Mouse (Mus musculus) right cerebral cortex, postnatal 4 days (tissue): ENCODE measurements around the gene Orc1.

Source experiments
- DNase-seq: peaks from one replicate; pipeline ENCODE4 v3.0.0-alpha.2; 2022

The Orc1 gene

GRCm38 (mm10) chr4:108578840-108579742 is at the start of gene Orc1, which contains the start of gene Prpf38a:
Orc1 (plus strand) TSS chr4:108579423.
Prpf38a (minus strand) TSS chr4:108579336.
- peak; percentile 95 for DNase-seq

GRCm38 (mm10) chr4:108539701-108540100 is 39.5 kb upstream of the Orc1 start:
- no peak for DNase-seq

DNA sequence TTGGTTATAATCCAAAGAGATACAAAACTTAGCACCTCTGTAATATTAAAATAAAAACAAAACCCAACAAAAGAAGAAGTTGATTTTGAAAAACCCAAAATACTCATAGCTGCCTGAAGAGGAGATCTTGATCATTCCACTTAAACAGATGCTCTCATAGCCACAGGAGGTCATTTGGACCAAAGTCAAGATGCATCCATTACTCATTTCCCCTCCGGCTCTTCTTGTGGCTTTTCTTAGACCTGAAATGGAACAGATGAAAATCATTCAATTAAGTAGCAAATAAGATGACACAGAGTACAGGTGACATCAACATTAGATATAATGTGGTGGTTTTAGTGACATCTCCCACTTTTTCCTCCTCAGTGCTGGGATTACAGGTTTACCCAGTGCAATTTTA is 14.2 kb upstream of the Orc1 start:
- no peak for DNase-seq

GRCm38 (mm10) chr4:108572644-108573043 is 6.6 kb upstream of the Orc1 start:
- no peak for DNase-seq

DNA sequence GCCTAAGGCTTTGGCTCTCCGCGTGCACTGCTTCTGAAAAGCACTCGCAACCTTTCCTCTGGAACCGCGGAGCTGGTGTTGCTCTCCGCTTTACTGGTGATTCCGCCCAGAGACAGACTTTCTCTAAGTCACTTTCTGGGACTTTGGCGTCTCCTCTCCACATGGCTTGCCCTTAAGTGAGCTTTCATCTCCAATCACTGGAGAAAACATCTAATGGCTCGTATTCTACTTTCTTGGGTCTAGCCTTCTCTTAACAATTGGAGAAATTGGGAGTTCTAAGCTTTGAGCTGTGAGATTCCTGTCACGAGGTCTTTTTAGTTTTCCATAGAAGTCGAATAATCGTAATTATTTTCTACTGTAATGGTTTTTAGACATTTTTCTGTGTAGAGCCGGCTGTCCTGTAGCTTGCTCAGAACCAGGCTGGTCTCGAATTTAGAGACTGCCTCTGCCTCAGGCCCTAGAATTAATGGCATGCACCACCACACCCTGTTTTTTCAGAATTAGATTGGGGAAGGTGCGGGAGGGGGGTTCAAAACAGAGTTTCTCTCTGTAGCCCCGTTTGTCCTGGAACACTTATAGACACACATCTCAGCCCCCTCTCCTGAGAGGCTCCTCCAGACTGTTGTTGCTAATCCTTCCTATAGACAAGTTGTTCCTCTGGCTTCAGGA is 654 bp downstream of the Orc1 start:
- no peak for DNase-seq

DNA sequence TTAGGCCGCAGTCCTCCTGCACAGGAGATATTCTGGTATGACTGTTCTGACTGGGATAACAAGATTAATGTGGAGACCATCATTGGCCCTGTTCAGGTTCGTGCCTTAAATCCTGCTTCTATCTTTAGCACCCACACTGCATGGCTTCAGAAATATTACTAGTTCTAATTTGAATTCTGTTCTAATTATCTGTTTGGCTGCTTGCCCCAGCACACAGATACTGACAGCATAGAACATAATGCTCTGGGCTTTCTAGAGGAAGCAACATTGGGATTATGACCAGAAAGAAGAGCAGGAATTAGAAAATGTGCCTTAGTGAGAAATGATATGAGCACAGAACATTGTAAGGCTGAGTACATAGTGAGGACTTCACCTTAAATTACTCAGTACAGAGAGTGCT is 14.2 kb downstream of the Orc1 start:
- DNase-seq: no peak

GRCm38 (mm10) chr4:108595785-108596184 is 16.6 kb downstream of the Orc1 start:
- no peak for DNase-seq

DNA sequence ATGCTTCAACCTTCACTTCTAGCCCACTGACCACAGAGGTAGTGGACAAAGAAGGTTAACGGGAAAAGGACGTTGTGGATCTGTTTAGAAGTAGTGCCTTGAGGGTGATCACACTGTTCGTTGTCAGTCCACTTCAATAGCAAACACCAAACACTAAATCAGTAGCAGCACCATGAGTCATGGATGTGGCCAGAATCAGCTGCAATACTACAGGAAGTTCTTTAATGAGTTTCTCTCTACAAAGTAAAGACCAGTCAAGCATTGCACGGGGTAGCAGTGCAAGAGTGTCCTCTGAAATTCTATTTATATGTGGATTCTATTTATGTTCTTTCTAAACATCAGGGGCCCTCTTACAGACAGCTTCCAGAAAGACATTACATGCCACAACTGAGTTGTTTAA is 19.1 kb downstream of the Orc1 start:
- DNase-seq: no peak

GRCm38 (mm10) chr4:108601870-108602269 is 22.6 kb downstream of the Orc1 start:
- DNase-seq: no peak

- DNase-seq: no peak
Observed at GRCm38 (mm10) chr4:108608651-108609050, 29.4 kb downstream of the Orc1 start.

GRCm38 (mm10) chr4:108610935-108611334 is 31.7 kb downstream of the Orc1 start:
- DNase-seq: no peak

- no peak for DNase-seq
Observed at GRCm38 (mm10) chr4:108618586-108618985, 39.4 kb downstream of the Orc1 start.

DNA sequence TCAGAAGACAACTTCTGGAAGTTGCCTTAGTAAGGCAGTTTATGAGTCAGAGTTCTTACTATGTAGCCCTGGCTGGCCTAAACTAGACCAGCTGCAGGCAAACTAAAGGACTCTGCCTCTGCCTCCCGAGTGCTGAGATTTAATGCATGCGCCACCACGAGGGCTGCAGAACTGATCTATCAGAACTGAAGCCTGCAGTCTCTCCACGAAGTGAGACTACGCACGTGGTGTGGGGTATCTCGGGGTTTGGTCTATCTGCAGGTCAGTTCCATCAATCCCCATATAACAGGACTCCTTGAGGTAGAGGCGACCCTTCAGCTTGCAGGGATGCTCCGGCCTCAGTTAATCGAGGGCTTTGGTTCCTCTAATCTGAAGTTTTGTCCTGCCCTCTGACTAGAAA is 39.9 kb downstream of the Orc1 start:
- DNase-seq: peak; percentile 39

DNA sequence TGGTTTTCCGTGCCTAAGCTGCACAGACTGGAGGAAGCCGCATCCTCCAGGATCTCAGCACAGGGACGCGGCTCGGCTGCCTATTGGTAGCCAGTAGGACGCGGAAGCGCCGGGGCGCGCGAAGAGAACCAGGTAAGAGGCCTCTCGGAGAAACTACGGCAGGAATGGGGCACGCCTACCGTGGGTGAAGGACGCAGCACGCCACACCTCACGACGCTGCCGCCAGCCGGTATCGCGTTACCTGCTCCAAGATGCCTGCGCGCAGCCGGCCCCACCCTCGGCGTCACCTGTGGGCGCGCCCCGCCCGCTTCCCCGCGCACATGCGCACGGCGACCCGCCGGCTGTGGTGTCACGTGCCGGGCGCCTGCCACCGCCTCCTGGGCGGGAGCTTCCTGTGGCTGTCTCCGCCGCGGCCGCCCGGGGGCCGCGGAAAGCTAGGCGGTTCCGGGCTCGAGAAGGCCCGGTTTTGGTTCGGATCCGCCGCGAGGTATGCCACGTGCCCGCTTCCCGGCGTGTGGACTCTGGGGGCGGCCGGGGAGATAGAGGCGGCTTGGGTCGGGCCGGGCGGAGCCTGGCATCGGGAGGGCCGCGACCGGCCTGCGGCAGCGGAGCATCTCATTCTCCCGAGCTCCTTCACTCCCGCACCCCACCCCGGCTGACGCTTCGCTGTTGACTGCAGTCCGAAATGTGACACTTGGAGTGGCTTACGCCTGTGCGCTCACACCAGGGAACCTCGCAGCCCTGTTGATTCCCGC is 40.5 kb downstream of the Orc1 start, which contains the start of gene Cc2d1b:
TSS of gene Cc2d1b (plus strand) at position 354 of the 755 bp plus-strand sequence.
- peak; percentile 87 for DNase-seq

- no peak for DNase-seq
Observed at GRCm38 (mm10) chr4:108620536-108620935, 41.3 kb downstream of the Orc1 start.

GRCm38 (mm10) chr4:108621504-108621903 is 42.3 kb downstream of the Orc1 start:
- DNase-seq: no peak

DNA sequence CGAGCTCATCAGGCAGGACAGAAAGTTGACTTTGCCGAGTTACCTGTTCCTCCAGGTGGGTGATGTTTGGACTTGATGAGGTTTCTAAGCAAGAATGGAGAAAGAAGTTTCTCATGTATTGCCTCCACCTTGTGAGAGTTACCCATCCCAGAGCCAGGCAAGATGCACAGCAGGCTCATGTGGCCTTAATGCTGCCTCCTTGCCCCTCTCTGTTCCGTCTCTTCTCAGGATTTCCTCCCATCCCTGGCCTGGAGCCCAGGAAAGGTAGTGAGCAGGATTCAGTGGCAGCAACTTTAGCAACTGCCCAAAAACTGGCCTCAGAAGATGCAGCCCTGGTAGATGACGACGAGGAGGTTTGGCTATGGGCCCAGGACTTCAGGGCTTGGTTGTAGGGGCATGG is 47.8 kb downstream of the Orc1 start:
- DNase-seq: no peak

- no peak for DNase-seq
Observed at GRCm38 (mm10) chr4:108629363-108629880, 50.2 kb downstream of the Orc1 start.

DNA sequence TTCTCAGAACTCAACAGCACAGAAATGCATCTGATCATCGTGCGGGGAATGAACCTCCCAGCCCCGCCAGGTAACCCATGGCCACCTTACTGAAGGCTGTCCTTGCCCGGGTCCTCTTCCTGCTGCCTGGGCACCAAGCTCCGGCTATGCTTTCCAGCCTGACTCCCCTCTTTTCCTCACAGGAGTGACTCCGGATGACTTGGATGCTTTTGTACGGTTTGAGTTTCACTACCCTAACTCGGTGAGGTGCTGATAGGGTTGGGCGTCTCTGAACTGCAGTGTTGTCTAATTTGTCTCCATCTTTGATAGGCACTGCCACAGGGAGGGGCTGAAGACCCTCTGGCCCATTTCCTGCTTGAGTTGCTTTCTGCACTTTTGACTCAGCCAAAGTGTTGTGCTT is 50.9 kb downstream of the Orc1 start:
- no peak for DNase-seq

GRCm38 (mm10) chr4:108631616-108632015 is 52.4 kb downstream of the Orc1 start:
- DNase-seq: no peak

- no peak for DNase-seq
Observed at GRCm38 (mm10) chr4:108633703-108634102, 54.5 kb downstream of the Orc1 start.

DNA sequence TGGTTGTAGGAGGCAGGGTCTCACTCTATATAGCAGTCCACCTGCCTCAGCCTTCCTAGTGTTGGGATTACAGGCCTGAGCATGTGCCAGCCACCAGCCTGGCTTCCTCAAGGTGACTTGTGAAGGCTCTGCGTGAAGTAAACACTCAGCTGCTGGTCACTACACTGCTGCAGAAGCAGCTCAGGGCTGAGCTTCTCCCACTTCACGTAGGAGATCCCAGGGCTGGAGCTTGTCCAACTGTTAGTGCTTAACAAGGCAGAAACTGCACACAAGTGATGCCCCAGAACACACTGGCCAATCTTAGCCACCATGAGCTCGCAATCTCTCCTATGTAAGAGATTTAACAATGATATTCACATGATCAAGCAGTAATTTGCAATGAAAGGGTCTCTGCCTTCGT is 55.5 kb downstream of the Orc1 start:
- DNase-seq: no peak

DNA sequence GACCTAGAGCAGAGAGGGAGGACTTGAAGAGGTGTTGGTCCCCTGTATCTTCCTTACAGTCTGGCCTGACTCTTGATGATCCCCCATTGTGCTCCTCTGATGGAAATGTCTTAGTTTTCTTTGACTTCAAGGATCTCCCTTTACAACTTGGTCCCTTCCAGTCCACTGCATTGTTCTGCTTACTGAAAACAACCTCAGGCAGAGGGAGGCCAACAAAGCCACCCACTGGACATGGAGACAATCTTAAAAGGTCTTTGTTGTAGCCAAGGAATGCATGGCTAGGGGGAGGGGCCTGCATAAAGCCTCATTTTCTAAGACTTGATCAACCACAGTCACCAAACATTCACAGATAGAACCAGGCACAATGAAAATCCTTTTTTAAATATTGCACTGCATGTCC is 55.9 kb downstream of the Orc1 start:
- DNase-seq: no peak
